Mouse (Mus musculus): Measurements from ENCODE around the gene Arhgef10l. TPM values are rescaled to one million over a fixed set of nuclear protein-coding genes. Genes with fewer than 3 reads are reported as not detected.

Gene Arhgef10l
- polyA plus RNA-seq, 1 experiment = 0.12 TPM

- peaks cover 23% of the 10 kb centered on the region for H3K27me3 ChIP-seq (ENCODE audit: control insufficient read depth)
Observed at GRCm38 (mm10) chr4:140653835-140654583, 11.8 kb downstream of the Arhgef10l start.

GRCm38 (mm10) chr4:140649731-140650130, 16.1 kb downstream of the Arhgef10l start:
- no peaks in the 10 kb centered on the region for H3K9me3 ChIP-seq (ENCODE audit: control insufficient read depth, low read length)
- H3K4me1 ChIP-seq (ENCODE audit: control insufficient read depth) = no peaks in the 10 kb centered on the region
- H3K36me3 ChIP-seq (ENCODE audit: control insufficient read depth) = no peaks in the 10 kb centered on the region
- peaks cover 45% of the 10 kb centered on the region for H3K27me3 ChIP-seq (ENCODE audit: control insufficient read depth)
- no peak for TF ChIP-seq GATA1 (IDR thresholded peaks at IDR 0.05; ENCODE audit: low read length)
- TF ChIP-seq TAL1 (IDR thresholded peaks at IDR 0.05; ENCODE audit: low read length) = no peak
- no peak overlapping the region for H3K4me3 ChIP-seq (replicated peaks)

More at GRCm38 (mm10) chr4:140653835-140654583, 11.8 kb downstream of the Arhgef10l start:
- no peaks in the 10 kb centered on the region for H3K36me3 ChIP-seq (ENCODE audit: control insufficient read depth)
- no peaks in the 10 kb centered on the region for H3K4me1 ChIP-seq (ENCODE audit: control insufficient read depth)
- no peak overlapping the region for H3K4me3 ChIP-seq (replicated peaks)
- TF ChIP-seq GATA1 (IDR thresholded peaks at IDR 0.05; ENCODE audit: low read length) = no peak
- TF ChIP-seq TAL1 (IDR thresholded peaks at IDR 0.05; ENCODE audit: low read length) = no peak
- H3K9me3 ChIP-seq (ENCODE audit: control insufficient read depth, low read length) = no peaks in the 10 kb centered on the region

DNA sequence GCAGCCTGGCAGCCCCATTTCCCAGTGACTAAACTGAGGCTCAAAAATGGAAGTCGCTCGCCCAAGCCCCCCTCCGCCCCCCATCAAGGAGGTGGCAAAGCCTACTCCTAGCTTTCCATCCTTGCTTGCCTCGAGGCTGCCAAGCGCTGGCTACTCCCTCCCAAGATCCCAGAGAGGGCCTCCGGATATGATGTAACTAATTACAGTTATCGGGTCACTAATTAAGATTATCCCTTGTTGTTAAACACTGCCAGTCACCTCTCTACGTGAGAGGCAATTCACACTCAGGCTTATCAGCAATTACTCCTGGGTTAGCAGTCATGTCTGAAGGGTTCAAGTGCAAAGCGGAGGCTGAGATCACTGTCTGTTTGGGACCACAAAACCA, 16.6 kb downstream of the Arhgef10l start:
- no peaks in the 10 kb centered on the region for H3K36me3 ChIP-seq (ENCODE audit: control insufficient read depth)
- H3K27me3 ChIP-seq (ENCODE audit: control insufficient read depth) = peaks cover 43% of the 10 kb centered on the region
- H3K4me1 ChIP-seq (ENCODE audit: control insufficient read depth) = no peaks in the 10 kb centered on the region
- no peaks in the 10 kb centered on the region for H3K9me3 ChIP-seq (ENCODE audit: control insufficient read depth, low read length)
- TF ChIP-seq GATA1 (IDR thresholded peaks at IDR 0.05; ENCODE audit: low read length) = no peak
- TF ChIP-seq TAL1 (IDR thresholded peaks at IDR 0.05; ENCODE audit: low read length) = no peak
- H3K4me3 ChIP-seq (replicated peaks) = no peak overlapping the region

- Histone ChIP-seq H3K4me3 (replicated peaks) (peak overlapping the region; percentile 32), H3K4me1 (ENCODE audit: control insufficient read depth) (no peaks in the 10 kb centered on the region), H3K9me3 (ENCODE audit: control insufficient read depth, low read length) (no peaks in the 10 kb centered on the region), H3K36me3 (ENCODE audit: control insufficient read depth) (no peaks in the 10 kb centered on the region), H3K27me3 (ENCODE audit: control insufficient read depth) (peaks cover 42% of the 10 kb centered on the region)
- TF ChIP-seq GATA1 (IDR thresholded peaks at IDR 0.05; ENCODE audit: low read length) (no peak), TAL1 (IDR thresholded peaks at IDR 0.05; ENCODE audit: low read length) (no peak)
Observed at GRCm38 (mm10) chr4:140648443-140649206, 17.2 kb downstream of the Arhgef10l start.

- no peaks in the 10 kb centered on the region for H3K36me3 ChIP-seq (ENCODE audit: control insufficient read depth)
- no peaks in the 10 kb centered on the region for H3K9me3 ChIP-seq (ENCODE audit: control insufficient read depth, low read length)
- peak overlapping the region; percentile 32 for H3K4me3 ChIP-seq (replicated peaks)
- TF ChIP-seq TAL1 (IDR thresholded peaks at IDR 0.05; ENCODE audit: low read length) (no peak), GATA1 (IDR thresholded peaks at IDR 0.05; ENCODE audit: low read length) (no peak)
- H3K27me3 ChIP-seq (ENCODE audit: control insufficient read depth) = peaks cover 38% of the 10 kb centered on the region
- H3K4me1 ChIP-seq (ENCODE audit: control insufficient read depth) = no peaks in the 10 kb centered on the region
Observed at GRCm38 (mm10) chr4:140647711-140648421, 17.9 kb downstream of the Arhgef10l start.

DNA sequence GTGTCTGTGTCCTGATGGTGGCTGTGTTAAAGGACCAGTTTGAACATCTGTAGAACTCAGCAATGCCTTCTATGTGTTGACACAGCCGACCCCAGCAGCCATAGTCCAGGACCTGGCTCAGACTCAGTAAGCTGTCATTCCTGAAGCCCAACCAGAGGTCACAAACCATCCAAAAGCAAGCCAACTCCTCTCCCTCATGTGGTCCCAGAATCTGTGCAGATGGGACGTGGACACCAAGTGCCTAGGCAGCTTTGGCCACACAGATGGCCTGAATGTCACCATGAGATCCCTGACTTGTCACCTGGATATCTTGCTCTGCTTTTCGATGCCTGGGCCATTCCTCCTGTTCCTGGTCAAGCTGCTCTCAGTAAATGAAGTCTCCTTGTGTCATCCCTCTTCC, 20.2 kb downstream of the Arhgef10l start:
- Histone ChIP-seq H3K27me3 (ENCODE audit: control insufficient read depth) (peaks cover 36% of the 10 kb centered on the region), H3K4me1 (ENCODE audit: control insufficient read depth) (no peaks in the 10 kb centered on the region), H3K9me3 (ENCODE audit: control insufficient read depth, low read length) (peaks cover 4% of the 10 kb centered on the region), H3K4me3 (replicated peaks) (no peak overlapping the region), H3K36me3 (ENCODE audit: control insufficient read depth) (no peaks in the 10 kb centered on the region)
- TF ChIP-seq GATA1 (IDR thresholded peaks at IDR 0.05; ENCODE audit: low read length) (no peak), TAL1 (IDR thresholded peaks at IDR 0.05; ENCODE audit: low read length) (no peak)

GRCm38 (mm10) chr4:140644701-140645100, 21.1 kb downstream of the Arhgef10l start:
- Histone ChIP-seq H3K9me3 (ENCODE audit: control insufficient read depth, low read length) (peaks cover 4% of the 10 kb centered on the region), H3K27me3 (ENCODE audit: control insufficient read depth) (peaks cover 31% of the 10 kb centered on the region), H3K4me3 (replicated peaks) (no peak overlapping the region), H3K36me3 (ENCODE audit: control insufficient read depth) (no peaks in the 10 kb centered on the region), H3K4me1 (ENCODE audit: control insufficient read depth) (no peaks in the 10 kb centered on the region)
- TF ChIP-seq GATA1 (IDR thresholded peaks at IDR 0.05; ENCODE audit: low read length) = no peak
- no peak for TF ChIP-seq TAL1 (IDR thresholded peaks at IDR 0.05; ENCODE audit: low read length)

- Histone ChIP-seq H3K27me3 (ENCODE audit: control insufficient read depth) (peaks cover 28% of the 10 kb centered on the region), H3K36me3 (ENCODE audit: control insufficient read depth) (no peaks in the 10 kb centered on the region), H3K4me1 (ENCODE audit: control insufficient read depth) (no peaks in the 10 kb centered on the region), H3K9me3 (ENCODE audit: control insufficient read depth, low read length) (peaks cover 4% of the 10 kb centered on the region), H3K4me3 (replicated peaks) (no peak overlapping the region)
- TF ChIP-seq GATA1 (IDR thresholded peaks at IDR 0.05; ENCODE audit: low read length) = no peak
- no peak for TF ChIP-seq TAL1 (IDR thresholded peaks at IDR 0.05; ENCODE audit: low read length)
Observed at GRCm38 (mm10) chr4:140644276-140644675, 21.5 kb downstream of the Arhgef10l start.

- no peaks in the 10 kb centered on the region for H3K4me1 ChIP-seq (ENCODE audit: control insufficient read depth)
- no peak overlapping the region for H3K4me3 ChIP-seq (replicated peaks)
- TF ChIP-seq GATA1 (IDR thresholded peaks at IDR 0.05; ENCODE audit: low read length) (no peak), TAL1 (IDR thresholded peaks at IDR 0.05; ENCODE audit: low read length) (no peak)
- peaks cover 4% of the 10 kb centered on the region for H3K9me3 ChIP-seq (ENCODE audit: control insufficient read depth, low read length)
- no peaks in the 10 kb centered on the region for H3K36me3 ChIP-seq (ENCODE audit: control insufficient read depth)
- peaks cover 9% of the 10 kb centered on the region for H3K27me3 ChIP-seq (ENCODE audit: control insufficient read depth)
Observed at GRCm38 (mm10) chr4:140642378-140642777, 23.4 kb downstream of the Arhgef10l start.

Measured in erythroblast, embryonic 14.5 days (primary cell).